Mouse (Mus musculus) heart, postnatal 25 days (tissue): ENCODE results near the gene Cacna1c. TPM values are rescaled to one million over a fixed set of nuclear protein-coding genes. Genes with fewer than 3 reads are reported as not detected.
A peak's percentile ranks its signal among the peaks of the same experiment; 100 is the strongest.

Experiments
- DNase-seq: peaks from one replicate; pipeline ENCODE4 v3.0.0; 2022; ENCODE audit warnings: low spot score
- intact Hi-C: fragments of 180-260 bp; cut with DNase I; formaldehyde crosslinking; loops from one replicate; pipeline ENCODE4 v1.15.1; 2025
- total RNA-seq, 2 experiments: library from RNA; stranded (reverse); gene quantifications; 2 replicates each; pipeline ENCODE4 v1.2.3; 2021

The Cacna1c gene
- total RNA-seq, 2 experiments from 2014 or later: 182 to 191 TPM

DNA sequence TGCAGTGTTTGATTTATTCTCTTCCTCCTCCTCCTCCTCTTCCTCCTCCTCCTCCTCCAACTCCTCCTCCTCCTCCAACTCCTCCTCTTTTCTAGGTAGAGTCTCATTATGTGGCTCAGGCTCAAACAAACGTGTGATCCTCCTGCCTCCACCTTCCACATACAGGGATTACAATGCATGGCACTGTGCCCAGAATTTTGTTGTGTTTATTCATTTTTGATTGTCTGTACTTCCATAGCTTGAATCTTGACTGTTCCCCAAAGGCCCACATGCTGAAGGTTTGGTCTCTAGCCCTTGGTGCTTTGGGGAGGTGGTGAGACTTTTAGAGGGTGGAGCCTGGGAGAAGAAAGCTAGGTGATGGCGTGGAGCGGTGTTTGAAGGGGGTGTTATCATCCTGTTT lies 383.7 kb downstream of the Cacna1c start:
- intact Hi-C loops: no loop called here
- DNase-seq: no peak

DNA sequence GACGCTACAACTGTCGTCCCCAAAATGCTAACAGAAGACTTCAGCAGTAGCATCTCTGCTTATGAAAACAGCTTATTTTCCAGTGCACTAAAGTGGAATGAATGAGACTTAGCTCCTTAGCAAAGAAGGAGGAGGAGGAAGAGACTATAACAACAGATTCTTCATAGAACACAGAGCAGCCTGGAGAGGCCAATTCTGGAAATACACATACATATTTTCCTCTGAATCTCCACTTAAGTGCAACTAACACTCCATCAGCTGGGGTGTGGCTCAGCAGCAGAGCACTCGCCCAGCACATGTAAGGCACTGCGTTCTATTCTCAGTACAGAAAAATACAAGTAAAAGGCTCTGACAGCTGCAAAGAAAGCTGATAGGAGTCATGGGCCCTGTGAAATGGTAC lies 384.2 kb downstream of the Cacna1c start:
- intact Hi-C loops: no loop called here
- DNase-seq: no peak

GRCm38 (mm10) chr6:118810834-118811233 lies 385.4 kb downstream of the Cacna1c start:
- no peak for DNase-seq
- intact Hi-C loops: no loop called here

DNA sequence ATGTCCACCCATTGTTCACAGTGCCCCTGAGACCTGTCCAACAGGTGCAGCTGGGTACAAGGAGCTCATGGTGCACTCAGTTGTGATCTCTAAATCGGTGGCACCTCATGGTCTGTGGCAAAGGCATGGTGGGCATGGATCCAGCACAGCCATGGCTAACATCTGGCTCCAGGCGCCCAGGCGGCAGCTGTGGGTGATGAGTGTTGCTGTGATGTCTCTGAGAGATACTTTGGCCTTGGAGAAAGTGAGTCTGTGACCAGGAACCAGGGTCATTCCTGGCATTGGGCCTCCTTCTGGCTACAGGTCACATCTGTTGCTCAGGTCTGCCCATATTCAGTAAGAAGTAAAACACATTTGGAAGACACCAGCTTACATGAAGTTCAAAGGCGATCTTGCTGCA lies 391.1 kb downstream of the Cacna1c start:
- intact Hi-C loops: no loop called here
- DNase-seq: no peak

- intact Hi-C loops: no loop called here
- no peak for DNase-seq
Observed at GRCm38 (mm10) chr6:118802286-118802685, 393.9 kb downstream of the Cacna1c start.

DNA sequence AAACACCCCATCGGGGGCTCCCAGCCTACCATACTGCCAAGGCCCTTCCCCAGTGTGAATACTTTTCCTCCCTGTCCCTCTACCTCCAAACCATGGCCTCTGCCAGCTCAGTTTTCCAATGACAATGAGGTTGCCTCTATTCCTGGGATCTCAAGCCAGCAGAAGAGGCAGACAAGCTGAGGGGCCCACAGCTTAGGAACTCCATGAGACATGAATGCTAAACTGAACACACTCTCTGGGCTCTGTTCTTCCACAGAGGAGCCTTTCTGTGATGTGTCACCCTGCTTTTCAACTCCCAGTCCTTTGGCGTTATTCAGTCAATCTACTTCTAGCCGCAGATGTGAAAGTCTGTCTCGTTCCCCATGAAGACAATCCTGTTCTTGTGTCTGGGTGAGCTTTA lies 399.8 kb downstream of the Cacna1c start:
- DNase-seq: no peak
- intact Hi-C loops: no loop called here

DNA sequence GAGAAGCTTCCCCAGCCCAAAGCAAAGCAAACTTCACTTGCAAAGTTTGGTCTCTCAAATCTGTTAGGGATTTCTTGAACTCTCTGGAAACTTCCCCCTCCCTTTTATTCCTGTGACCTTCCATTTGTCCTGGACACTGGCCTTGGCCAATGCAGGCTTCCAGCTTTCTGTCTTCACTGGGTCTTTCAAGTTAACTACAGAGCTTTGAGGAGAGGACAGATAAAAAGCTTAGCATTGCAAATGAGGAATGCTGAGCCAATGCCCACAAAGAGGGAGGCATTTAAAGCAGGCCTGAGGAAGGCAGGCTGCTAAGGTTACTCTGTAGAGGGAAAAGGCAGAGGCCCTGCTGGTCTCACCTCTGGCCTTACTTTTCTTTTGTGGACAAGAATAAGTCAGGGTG lies 400.5 kb downstream of the Cacna1c start:
- intact Hi-C loops: no loop called here

GRCm38 (mm10) chr6:118791921-118792368 lies 404.3 kb downstream of the Cacna1c start:
- DNase-seq: peak; percentile 38
- intact Hi-C loops: no loop called here

More for the DNA sequence above, 400.5 kb downstream of the Cacna1c start:
- DNase-seq: no peak

DNA sequence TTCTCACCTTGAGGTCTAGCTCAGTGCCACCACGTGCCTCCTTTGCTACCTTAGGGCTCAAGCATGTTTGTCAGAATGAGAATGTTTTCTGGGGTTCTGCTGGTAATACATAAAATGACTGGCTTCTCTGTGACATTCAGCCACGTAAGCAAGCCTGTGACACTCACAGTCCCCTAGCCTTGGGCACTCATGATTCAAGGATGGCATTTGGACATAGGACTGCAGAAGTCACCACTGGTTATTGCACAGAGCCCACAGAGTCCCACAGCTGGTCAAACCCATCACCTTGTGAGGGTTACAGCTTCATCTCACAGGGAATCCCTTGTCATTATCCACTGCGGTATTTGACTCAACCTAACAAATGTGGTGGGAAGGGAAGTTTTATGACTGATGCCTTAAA lies 408.3 kb downstream of the Cacna1c start:
- intact Hi-C loops: no loop called here
- no peak for DNase-seq

- no peak for DNase-seq
- intact Hi-C loops: no loop called here
Observed at GRCm38 (mm10) chr6:118780280-118780679, 415.9 kb downstream of the Cacna1c start.

- intact Hi-C loops: no loop called here
- DNase-seq: no peak
Observed at GRCm38 (mm10) chr6:118779201-118779600, 417.0 kb downstream of the Cacna1c start.

- intact Hi-C loops: no loop called here
- no peak for DNase-seq
Observed at GRCm38 (mm10) chr6:118777457-118777856, 418.8 kb downstream of the Cacna1c start.

DNA sequence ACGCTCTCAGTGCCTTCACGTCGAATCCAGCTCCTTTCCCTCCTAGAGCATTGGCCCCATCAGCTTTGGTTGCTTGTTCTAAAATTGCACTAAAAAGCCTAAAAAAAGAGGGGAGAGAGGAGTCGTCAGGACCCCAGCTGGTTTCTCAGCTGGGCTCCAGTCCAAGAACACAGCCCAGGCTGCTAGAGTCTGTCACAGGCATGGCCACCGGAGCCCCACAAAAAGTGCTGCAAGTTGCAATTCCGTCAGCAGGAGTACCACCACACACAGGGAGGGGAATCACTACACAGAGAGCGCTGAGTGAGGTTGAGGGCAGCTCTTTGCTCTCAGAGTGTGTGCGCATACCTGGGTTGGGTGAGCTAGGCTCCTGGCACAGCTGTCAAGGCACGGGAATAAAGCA lies 419.8 kb downstream of the Cacna1c start:
- intact Hi-C loops: no loop called here
- DNase-seq: no peak

DNA sequence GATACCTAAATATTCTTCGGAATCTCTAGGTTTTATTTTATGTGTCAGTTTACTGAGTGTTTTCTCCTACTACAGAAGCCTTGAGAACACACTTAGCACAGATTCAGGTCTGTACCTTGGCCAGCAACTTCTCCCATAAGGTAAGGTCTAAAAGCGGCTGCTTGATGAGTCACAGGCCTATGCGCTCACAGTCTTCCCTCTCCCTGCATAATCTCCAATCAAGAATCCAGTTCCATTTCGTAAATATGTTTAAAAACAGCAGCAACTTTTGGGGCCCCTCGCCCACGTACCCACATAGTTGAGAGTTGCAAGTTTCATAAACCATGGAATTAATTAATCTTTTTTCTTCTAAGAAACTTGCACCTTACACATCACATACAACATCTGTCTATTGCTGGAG lies 423.6 kb downstream of the Cacna1c start:
- no peak for DNase-seq
- intact Hi-C loops: no loop called here

- intact Hi-C loops: no loop called here
Observed at GRCm38 (mm10) chr6:118771121-118771520, 425.1 kb downstream of the Cacna1c start.

GRCm38 (mm10) chr6:118770396-118770795 lies 425.8 kb downstream of the Cacna1c start:
- intact Hi-C loops: no loop called here
- DNase-seq: no peak

More at GRCm38 (mm10) chr6:118771121-118771520, 425.1 kb downstream of the Cacna1c start:
- DNase-seq: no peak

- intact Hi-C loops: no loop called here
- no peak for DNase-seq
Observed at GRCm38 (mm10) chr6:118769792-118770191, 426.4 kb downstream of the Cacna1c start.

- intact Hi-C loops: no loop called here
- DNase-seq: no peak
Observed at GRCm38 (mm10) chr6:118767698-118768097, 428.5 kb downstream of the Cacna1c start.

- no peak for DNase-seq
- intact Hi-C loops: no loop called here
Observed at GRCm38 (mm10) chr6:118765261-118765660, 431.0 kb downstream of the Cacna1c start.

- no peak for DNase-seq
Observed at GRCm38 (mm10) chr6:118759015-118759414, 437.2 kb downstream of the Cacna1c start.

DNA sequence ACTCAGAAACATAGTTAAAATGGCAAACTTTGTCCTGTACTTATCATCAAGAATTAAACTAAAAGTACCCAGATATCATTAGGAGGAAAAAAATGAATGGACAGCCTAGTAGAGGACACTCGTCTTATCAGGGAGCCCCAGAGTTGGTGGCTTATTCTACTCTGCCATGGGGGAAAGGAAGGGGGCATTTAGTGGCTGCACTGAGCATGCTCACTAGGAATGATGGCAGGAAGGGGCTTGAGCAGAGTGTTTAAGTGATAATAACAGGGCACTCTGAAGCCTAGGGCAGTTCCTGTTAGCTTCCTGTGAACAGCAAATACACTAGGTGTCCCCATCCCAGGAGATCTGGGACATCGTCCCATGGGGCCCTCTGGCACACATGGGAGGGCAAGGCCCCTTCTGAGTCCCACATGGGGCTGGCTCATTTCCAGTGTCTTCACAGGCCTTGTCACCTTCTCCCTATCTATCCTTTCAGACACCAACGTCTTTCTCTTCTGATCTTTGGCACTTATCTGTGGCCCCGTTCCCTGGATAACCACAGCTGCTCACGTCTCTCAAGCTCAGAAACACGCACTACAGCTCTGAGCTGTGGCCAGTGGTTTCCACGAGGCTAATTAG lies 437.8 kb downstream of the Cacna1c start:
- no peak for DNase-seq
- intact Hi-C loops: no loop called here

More at GRCm38 (mm10) chr6:118759015-118759414, 437.2 kb downstream of the Cacna1c start:
- intact Hi-C loops: no loop called here
